Mouse (Mus musculus): ENCODE results near the gene Commd6. TPM values are rescaled to one million over a fixed set of nuclear protein-coding genes. Genes with fewer than 3 reads are reported as not detected.
A peak's percentile ranks its signal among the peaks of the same experiment; 100 is the strongest.

The Commd6 gene
- total RNA-seq, 2 experiments from 2014 or later: 39.9 to 45.3 TPM

DNA sequence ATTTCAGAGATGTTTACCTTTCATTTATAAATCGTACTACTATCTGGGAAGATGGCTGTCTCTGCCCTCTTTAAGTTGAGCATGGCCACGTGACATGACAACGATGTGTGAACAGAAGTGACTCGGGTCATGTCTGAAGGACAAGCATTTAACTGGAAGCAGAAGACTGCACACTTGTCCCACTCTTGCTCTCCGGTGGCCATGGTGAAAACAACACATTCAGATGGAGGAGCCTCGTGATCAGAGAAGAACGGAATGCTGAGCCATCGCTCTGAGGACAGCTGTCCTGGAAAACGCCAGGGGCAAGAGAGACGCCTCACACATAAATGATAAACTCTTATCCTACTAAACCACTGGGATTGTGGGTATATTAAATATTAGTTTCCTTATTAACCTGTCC, 29.8 kb downstream of the Commd6 start:
- ATAC-seq (replicated peaks; ENCODE audit: poor library complexity): no peak

DNA sequence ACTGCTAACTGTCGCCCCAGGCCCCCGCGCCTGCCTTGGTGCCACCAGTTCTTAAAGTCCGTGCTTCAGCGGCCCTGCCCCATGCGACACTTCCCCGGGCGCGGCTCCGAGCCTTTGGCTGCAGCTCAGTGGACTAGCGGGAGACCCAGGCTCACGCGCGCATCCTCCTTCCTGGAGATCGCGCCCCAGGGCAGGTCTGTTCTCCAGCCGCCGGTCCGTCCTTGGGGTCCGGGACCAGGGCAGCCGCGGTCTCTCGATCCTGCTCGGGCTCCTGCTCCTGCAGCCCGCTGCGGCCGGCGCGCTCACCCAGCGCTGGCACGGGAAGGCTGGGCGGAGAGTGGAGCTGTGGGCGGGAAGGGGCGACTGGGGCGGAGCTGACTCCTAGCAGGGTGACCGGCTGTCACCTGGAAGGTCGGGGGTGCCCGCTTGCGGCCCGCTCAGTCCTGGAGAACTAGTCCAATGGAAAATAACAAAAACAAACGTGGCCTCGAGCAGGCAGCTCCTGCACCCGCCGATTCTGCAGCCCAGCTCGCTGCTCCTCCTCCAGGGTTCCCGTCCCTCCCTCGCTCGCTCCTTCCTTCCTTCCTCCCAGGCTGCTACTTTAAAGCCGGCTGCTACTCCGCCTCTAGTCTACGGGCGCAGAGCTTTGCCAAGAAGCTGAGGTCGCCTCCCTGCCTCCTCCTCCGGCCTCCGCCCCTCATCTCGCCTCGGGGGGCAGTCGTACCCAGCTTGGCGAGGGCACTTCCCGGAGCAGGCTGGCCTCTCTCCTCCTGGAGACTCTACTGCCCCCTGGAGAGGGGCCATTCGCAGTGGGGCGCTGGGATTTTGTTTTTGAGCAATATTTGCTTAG, 31.7 kb downstream of the Commd6 start, which contains the start of gene Tbc1d4:
TSS of gene Tbc1d4 (minus strand) at position 673 of the 850 bp plus-strand sequence.
- ATAC-seq (replicated peaks; ENCODE audit: poor library complexity): peak; percentile 92

DNA sequence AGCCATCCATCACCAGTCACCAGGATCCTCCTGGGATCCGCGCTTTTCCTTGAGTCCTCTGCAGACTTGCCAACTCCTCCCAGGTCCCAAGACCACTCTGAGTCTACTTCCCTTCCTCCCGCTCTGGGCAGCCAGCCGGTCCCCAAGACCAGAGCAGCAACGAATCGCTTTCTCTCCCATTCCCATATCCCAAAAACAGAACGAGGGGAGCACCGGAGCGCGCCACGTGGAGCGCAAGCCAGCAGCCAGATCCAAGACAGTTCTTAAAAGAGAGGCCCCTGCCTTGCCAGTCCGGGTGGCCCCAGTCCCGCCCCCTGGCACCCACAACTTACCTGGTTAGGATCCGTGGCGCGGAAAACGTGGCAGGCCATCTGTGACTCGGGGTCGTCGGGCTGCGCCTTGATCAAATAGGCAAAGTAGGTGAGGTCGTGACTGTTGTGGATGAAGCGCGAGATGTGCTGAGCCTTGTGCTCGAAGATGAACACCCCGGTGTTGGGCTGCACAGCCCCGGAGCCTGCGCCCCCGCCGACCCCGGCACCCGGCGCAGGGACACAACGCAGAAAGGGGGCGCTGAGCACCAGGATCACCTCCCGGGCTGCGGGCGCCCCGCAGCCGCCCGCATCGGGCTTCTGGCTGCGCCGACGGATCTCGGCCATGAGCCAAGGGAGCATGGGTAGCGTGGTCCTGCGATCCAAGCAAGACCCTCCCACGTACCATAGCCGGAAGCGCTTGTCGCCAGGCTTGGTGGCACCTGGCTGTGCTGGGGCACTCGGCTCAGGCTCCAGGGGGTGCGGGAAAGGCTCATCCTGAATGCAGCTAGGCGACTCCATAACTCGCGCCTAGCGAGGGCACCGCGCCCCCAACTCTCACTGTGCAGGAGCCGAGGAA, 32.6 kb downstream of the Commd6 start:
- ATAC-seq (replicated peaks; ENCODE audit: poor library complexity): peak; percentile 7

DNA sequence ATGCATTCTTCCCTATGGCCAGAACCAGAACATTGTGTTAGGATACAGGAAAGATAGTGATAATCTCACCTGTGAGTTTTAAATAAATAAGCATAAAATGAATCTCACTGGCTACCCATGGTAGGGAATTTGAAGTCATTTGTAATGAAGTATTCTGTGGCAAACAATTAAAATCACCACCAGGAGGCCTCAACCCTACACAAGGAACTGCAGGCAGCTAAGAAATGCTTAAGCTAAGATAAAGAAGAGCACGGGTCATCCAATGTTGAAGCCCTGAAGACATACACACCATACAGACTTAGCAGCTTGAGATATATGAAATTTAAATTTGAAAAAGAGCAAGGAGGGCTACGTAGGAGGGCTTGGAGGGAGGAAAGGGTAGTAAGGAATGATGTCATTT, 34.6 kb downstream of the Commd6 start:
- ATAC-seq (replicated peaks; ENCODE audit: poor library complexity): 0 out of 2 replicates have a peak, but pooled peaks have one; percentile 14

DNA sequence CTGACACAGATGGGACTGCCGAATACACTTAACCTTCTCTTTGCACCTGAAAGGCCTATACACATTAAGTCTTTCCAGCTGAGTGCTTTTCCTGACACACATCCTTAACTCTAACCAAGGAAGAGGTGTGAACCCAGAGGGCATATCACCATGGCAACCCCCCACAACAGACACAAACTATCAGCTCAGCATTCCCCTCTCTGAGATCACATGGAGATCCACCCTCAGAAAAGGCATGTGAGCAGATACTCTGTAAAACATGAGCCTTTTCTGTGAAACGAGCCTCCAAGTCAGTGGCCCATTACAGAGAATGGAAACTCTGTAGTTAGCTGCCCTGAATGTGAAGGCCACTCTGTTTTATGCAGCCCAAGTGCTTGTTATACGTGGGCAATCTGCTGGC, 37.6 kb downstream of the Commd6 start:
- no peak for ATAC-seq (replicated peaks; ENCODE audit: poor library complexity)

DNA sequence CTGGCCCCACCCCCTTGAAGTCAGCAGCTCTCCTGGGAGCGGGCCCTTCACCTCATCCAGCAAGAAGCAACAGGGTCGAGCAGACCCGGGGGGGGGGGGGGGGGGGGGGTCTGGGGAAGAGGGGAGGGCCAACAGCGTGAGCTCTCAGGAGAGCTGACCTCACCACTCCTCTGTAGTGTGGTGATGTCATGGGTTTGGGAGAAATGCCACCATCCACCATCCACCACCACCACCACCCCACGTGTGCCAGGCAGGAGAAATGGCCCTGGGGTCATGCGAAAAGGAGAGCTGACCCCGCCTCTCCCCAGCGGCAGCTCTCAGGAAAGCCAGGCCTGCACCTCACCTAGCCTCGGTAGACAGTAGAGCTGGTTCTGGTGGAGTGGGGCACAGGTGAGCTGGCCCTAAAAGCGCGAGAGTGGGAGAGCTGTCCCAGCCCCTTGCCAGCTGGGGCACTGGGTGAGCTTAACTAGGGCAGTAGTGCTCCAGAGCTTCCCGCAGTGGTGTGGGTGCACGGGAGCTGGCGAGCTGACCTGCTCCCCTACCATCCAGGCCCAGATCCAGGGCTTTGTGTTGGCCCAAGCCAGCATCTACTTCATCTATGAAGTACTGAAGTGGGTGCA, 43.3 kb downstream of the Commd6 start:
- ATAC-seq (replicated peaks; ENCODE audit: poor library complexity): no peak

DNA sequence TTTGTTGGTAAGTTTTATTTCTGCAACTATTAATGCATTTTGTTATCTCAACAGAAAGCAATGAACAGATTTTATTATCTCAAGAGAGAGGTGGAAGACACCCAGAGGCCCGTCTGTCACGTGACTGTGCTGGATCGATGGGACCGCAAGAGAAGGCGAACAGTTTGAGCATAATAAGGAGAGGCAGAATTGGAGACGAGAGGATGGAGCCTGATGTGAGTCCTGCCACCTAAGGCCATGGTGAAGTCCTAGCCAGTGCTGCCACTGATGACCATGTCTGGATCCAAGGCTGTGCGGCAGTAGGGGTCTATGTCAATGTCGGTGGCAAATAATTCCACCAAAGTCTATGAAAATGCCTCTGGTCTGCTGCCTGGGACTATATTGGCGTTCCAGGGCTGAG, 43.8 kb downstream of the Commd6 start:
- ATAC-seq (replicated peaks; ENCODE audit: poor library complexity): no peak

DNA sequence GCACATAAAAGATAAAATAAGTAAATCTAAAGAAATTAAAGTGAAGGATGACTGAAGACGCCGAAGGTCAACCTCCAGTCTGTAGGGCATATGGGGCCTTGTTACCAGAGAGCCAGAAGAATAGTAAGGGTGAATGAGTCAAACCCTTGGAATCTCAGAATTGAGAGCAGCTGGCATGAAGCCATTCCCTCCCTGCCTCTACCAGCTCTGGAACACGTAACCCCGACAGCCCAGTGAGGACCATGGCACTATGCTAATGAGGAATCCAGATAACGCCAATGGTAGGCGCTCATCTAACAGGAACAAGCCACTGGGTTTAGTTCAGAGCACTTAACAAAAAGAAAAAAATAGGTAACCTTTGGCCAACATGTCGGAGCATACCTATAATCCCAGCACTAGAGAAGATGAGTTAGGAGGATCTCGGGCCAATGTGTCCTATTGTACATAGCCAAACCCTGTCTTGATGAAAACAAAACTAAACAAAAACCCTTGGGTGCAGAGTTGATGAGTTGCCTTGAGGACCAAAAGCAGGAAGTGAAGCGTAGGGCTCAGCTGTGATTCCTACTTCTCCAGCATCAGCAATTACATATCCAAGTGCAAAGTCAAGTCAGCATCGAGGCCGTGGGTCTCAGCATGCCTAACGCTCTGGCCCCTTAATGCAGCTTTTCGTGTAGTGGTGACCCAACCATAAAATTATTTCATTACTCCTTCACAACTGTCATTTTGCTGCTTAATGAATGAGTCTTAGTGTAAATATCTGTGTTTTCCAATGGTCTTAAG, 45.0 kb downstream of the Commd6 start:
- no peak for ATAC-seq (replicated peaks; ENCODE audit: poor library complexity)

DNA sequence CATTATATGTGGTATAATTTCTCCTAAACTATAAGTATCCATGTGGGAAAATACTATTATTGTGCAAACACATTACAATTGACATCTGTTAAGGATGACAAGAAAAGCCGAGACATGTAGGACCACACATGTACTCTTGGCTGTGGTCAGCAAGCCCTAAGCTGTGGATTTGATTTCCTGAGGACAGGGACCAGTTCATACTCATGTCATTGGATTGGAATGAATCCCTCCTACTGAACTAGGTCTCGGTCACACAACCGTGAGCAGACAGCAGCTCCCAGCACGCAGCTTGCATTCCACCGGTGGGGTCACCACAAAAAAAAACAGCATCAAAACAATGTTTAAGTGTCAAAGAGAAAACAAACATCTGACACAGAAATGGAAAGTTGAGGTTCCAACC, 46.5 kb downstream of the Commd6 start:
- no peak for ATAC-seq (replicated peaks; ENCODE audit: poor library complexity)

DNA sequence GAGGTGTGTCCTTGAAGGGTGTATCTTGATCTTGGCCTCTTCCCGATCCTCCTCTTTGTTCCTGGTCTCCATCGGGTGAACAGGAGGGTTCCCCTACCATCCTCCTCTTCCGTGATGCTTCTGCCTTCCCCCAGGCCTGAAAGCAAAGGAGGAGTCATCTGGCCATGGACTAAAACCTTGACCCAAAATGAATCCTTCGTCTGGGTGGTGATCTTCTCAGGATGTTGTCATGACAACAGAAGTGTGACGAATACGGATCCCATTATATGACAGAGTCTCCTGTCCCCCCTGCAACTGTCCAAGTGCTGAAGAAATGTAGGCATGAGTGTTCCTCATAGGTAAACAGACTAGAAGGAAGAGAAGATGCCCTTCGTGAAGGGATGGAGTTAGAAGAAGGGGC, 47.1 kb downstream of the Commd6 start:
- ATAC-seq (replicated peaks; ENCODE audit: poor library complexity): no peak

DNA sequence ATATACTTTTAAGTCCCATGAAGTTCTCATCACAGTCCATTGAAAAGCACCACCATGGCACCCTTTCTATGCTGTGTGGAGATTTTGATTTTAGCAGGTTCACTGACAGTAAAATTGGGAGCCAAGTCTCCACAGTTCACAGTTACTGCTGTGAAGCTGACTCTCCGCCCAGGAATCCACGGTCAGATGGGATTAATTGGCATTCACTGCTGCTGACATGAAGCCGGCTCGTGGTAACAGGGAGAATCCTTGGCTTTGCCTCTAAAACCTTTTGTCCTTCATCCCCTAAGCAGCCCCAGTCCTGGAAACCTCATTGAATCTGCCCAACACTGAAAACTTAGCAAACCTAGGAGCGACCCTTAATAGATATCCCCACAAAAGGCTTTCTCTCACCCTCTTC, 49.4 kb downstream of the Commd6 start:
- ATAC-seq (replicated peaks; ENCODE audit: poor library complexity): no peak

DNA sequence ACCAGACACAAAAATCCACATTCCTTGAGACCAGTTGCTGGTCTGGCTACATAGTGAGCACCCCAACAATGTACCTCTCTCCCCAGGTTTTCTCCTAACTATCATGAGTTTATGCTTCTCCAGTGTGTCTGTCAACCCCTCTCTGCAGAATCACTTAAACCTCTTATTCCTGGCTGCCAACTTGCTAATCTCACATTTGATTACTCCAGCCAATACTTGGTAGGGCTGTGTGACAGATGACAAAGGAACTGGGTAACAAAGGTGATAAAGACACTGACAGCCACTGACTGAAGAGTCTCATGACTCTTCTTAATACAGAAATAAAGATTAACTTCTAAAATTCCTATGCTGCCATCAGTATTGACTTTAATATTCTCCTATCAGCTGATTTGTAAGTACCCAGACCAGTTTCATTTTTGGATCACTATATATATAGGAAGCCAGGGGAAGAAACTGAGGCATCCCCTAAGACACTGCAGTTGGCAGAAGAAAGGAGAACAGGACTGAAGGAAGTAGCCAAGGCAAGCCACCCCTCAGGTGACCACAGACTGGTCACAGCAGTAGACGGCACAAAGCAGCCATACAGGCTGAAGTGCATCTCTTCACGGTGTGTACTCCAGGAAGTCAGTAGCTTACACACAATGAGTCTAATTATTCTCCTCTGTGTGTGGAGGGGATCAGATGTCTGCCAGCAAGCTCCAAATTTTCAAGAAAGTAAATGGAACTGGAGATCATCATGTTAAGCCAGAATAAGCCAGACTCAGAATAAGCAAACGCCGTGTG, 52.1 kb downstream of the Commd6 start:
- peak; percentile 27; the same call in 1 of the 2 replicates for ATAC-seq (replicated peaks; ENCODE audit: poor library complexity)

DNA sequence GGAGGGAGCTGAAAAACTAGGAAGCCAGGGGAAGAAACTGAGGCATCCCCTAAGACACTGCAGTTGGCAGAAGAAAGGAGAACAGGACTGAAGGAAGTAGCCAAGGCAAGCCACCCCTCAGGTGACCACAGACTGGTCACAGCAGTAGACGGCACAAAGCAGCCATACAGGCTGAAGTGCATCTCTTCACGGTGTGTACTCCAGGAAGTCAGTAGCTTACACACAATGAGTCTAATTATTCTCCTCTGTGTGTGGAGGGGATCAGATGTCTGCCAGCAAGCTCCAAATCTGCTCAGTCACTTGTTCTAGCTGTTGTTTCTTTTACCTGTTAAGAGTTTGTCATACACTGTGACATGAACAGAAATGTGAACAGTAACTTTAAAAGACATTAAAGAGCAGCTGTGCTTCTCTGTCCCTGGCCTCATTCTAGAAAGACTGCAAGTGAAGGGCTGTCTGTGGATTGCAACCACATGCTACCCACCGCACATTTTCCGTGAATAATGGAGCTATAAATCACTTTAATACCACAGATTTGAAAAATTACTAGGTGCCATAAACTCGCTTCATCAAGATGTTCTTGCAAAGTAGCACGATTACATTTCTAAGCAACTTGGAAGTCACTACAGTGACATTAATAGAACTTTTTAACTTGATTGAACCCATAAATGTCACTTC, 53.0 kb downstream of the Commd6 start:
- 0 out of 2 replicates have a peak, but pooled peaks have one; percentile 14 for ATAC-seq (replicated peaks; ENCODE audit: poor library complexity)

DNA sequence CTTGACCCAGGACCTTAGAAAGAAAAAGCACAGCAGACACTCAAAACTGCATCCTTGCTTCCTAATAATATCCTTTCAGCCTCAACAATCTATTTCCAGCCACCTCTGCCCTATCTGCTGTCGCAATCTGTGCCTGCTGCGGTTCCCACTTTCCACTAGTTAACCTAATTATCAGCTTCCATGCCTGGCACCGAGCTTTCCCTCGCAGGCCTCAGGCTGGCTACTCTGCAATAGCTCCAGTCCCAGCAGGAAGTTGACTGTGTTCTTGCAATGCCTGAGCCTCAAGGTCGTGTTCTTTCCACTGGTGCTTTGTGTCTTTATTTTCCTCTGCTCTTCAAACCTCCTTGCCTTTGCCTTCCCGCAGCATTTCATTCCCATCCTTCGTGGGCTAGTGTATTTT, 54.4 kb downstream of the Commd6 start:
- peak; percentile 52; the same call in 1 of the 2 replicates for ATAC-seq (replicated peaks; ENCODE audit: poor library complexity)

Other genes with a start within 250 kb of the Commd6 start
- 9.4 and 11.5 TPM in 2 replicates for gene Tbc1d4, start 31.5 kb downstream of the Commd6 start, total RNA-seq (2015)
- 7.5 and 8.1 TPM in 2 replicates for gene Tbc1d4, start 31.5 kb downstream of the Commd6 start, total RNA-seq (2017)
- gene Uchl3, start 13.3 kb upstream of the Commd6 start, total RNA-seq (2015): 105 and 128 TPM in 2 replicates
- 56.0 and 81.0 TPM in 2 replicates for gene Uchl3, start 13.3 kb upstream of the Commd6 start, total RNA-seq (2017)
- gene Gm9922, start 89.1 kb upstream of the Commd6 start, total RNA-seq (2015): not detected in 2 replicates
- not detected in 2 replicates for gene Gm9922, start 89.1 kb upstream of the Commd6 start, total RNA-seq (2017)
- gene Lmo7, start 89.3 kb upstream of the Commd6 start, total RNA-seq (2015): 0.44 TPM in 1 of 2 replicates, not detected in the other
- 0.10 and 0.54 TPM in 2 replicates for gene Lmo7, start 89.3 kb upstream of the Commd6 start, total RNA-seq (2017)

Data from megakaryocyte progenitor cell, adult 5-6 weeks (primary cell).